Mouse (Mus musculus) embryonic facial prominence, embryonic 13.5 days (tissue): ENCODE results near the gene Cdk14. TPM values are rescaled to one million over a fixed set of nuclear protein-coding genes. Genes with fewer than 3 reads are reported as not detected.

Experiments
- ATAC-seq: fragments of 200-750 bp; cut with Nextera tagmentation; 2 replicates; pipeline ENCODE4 v1.8.0; 2017; ENCODE audit warnings: low read depth; ENCODE audit not compliant: insufficient number of reproducible peaks, insufficient read depth, low FRiP score, low TSS enrichment
- H3K27ac ChIP-seq: fragments of 300-500 bp; sonication (generic); 2 replicates; pipeline ENCODE4 v1.5.1; 2015; ENCODE audit warnings: moderate library complexity, mild to moderate bottlenecking, inconsistent platforms
- H3K27me3 ChIP-seq: fragments of 300-500 bp; sonication (generic); 2 replicates; pipeline ENCODE4 v1.6.1; 2015; ENCODE audit warnings: mild to moderate bottlenecking, inconsistent platforms
- H3K36me3 ChIP-seq: fragments of 300-500 bp; sonication (generic); 2 replicates; pipeline ENCODE4 v1.6.1; 2015; ENCODE audit warnings: mild to moderate bottlenecking, inconsistent platforms
- H3K4me1 ChIP-seq: fragments of 300-500 bp; sonication (generic); 2 replicates; pipeline ENCODE4 v1.6.1; 2015; ENCODE audit warnings: inconsistent platforms
- H3K4me2 ChIP-seq: fragments of 300-500 bp; sonication (generic); 2 replicates; pipeline ENCODE4 v1.6.1; 2015; ENCODE audit warnings: moderate library complexity, mild to moderate bottlenecking, inconsistent platforms
- H3K4me3 ChIP-seq: fragments of 300-500 bp; sonication (generic); 2 replicates; pipeline ENCODE4 v1.5.1; 2015; ENCODE audit warnings: mild to moderate bottlenecking, inconsistent platforms
- H3K9ac ChIP-seq: fragments of 300-500 bp; sonication (generic); 2 replicates; pipeline ENCODE4 v1.6.1; 2015; ENCODE audit warnings: mild to moderate bottlenecking, inconsistent platforms
- H3K9me3 ChIP-seq: fragments of 300-500 bp; sonication (generic); 2 replicates; pipeline ENCODE4 v1.6.1; 2016; ENCODE audit warnings: inconsistent platforms
- WGBS: fragments of 180-500 bp; shearing (Covaris S2); methylation state at CpG from one replicate; pipeline ENCODE4 v1.1.7; 2015; ENCODE audit warnings: mixed read lengths; 5-methylcytosine and 5-hydroxymethylcytosine counted together
- polyA plus RNA-seq: library from polyadenylated mRNA; unstranded; fragments of >200 nt; fragmentation: Nextera tagmentation; extraction: Ambion mirVana; gene quantifications from 2 replicates; pipeline ENCODE4 v1.2.1, GENCODE M21; 2015

Cdk14 gene
- polyA plus RNA-seq, 1 experiment from 2014 or later = 24.5 TPM

- Histone ChIP-seq H3K9ac (no peak overlapping the region), H3K27me3 (no peaks in the 10 kb centered on the region), H3K27ac (no peak overlapping the region), H3K4me1 (peaks cover 6% of the 10 kb centered on the region; the same call in 1 of the 2 replicates), H3K4me3 (no peak overlapping the region), H3K4me2 (no peak overlapping the region), H3K36me3 (no peaks in the 10 kb centered on the region), H3K9me3 (no peaks in the 10 kb centered on the region)
- no peak for ATAC-seq
- WGBS = 89% methylated on average over 4 of the region's 4 CpGs
Observed at GRCm38 (mm10) chr5:4790265-4790664, 629.8 kb downstream of the Cdk14 start.

- 79% methylated on average over 3 of the region's 3 CpGs for WGBS
Observed at GRCm38 (mm10) chr5:4788484-4788883, 631.6 kb downstream of the Cdk14 start.

GRCm38 (mm10) chr5:4786816-4787215 is 633.3 kb downstream of the Cdk14 start:
- Histone ChIP-seq H3K27me3 (no peaks in the 10 kb centered on the region), H3K4me2 (no peak overlapping the region), H3K36me3 (no peaks in the 10 kb centered on the region), H3K4me3 (no peak overlapping the region), H3K9ac (no peak overlapping the region), H3K9me3 (no peaks in the 10 kb centered on the region), H3K4me1 (peaks cover 6% of the 10 kb centered on the region; the same call in 1 of the 2 replicates), H3K27ac (no peak overlapping the region)
- ATAC-seq = no peak
- 75% methylated on average over 3 of the region's 3 CpGs for WGBS

More at GRCm38 (mm10) chr5:4788484-4788883, 631.6 kb downstream of the Cdk14 start:
- Histone ChIP-seq H3K4me1 (peaks cover 6% of the 10 kb centered on the region; the same call in 1 of the 2 replicates), H3K36me3 (no peaks in the 10 kb centered on the region), H3K27ac (no peak overlapping the region), H3K9me3 (no peaks in the 10 kb centered on the region), H3K9ac (no peak overlapping the region), H3K27me3 (no peaks in the 10 kb centered on the region), H3K4me3 (no peak overlapping the region), H3K4me2 (no peak overlapping the region)
- ATAC-seq = no peak

- Histone ChIP-seq H3K36me3 (no peaks in the 10 kb centered on the region), H3K4me2 (no peak overlapping the region), H3K4me1 (no peaks in the 10 kb centered on the region), H3K9me3 (no peaks in the 10 kb centered on the region), H3K27me3 (no peaks in the 10 kb centered on the region), H3K4me3 (no peak overlapping the region), H3K9ac (no peak overlapping the region), H3K27ac (no peak overlapping the region)
- 81% methylated on average over 3 of the region's 3 CpGs for WGBS
- ATAC-seq = no peak
Observed at GRCm38 (mm10) chr5:4778274-4778673, 641.8 kb downstream of the Cdk14 start.

- no peaks in the 10 kb centered on the region for H3K9me3 ChIP-seq
- no peak overlapping the region for H3K27ac ChIP-seq
- H3K4me1 ChIP-seq = no peaks in the 10 kb centered on the region
- no peak overlapping the region for H3K9ac ChIP-seq
- no peak overlapping the region for H3K4me3 ChIP-seq
- no peaks in the 10 kb centered on the region for H3K36me3 ChIP-seq
- no peak for ATAC-seq
- no peak overlapping the region for H3K4me2 ChIP-seq
- H3K27me3 ChIP-seq = no peaks in the 10 kb centered on the region
- 55% methylated on average over 2 of the region's 2 CpGs for WGBS
Observed at GRCm38 (mm10) chr5:4776495-4776894, 643.6 kb downstream of the Cdk14 start.

- H3K4me3 ChIP-seq = no peak overlapping the region
- H3K4me2 ChIP-seq = no peak overlapping the region
- H3K36me3 ChIP-seq = no peaks in the 10 kb centered on the region
- no peaks in the 10 kb centered on the region for H3K9me3 ChIP-seq
- H3K27ac ChIP-seq = no peak overlapping the region
- no peak overlapping the region for H3K9ac ChIP-seq
- ATAC-seq = no peak
- 48% methylated on average over 9 of the region's 9 CpGs for WGBS
- H3K4me1 ChIP-seq = no peaks in the 10 kb centered on the region
- H3K27me3 ChIP-seq = no peaks in the 10 kb centered on the region
Observed at GRCm38 (mm10) chr5:4773090-4773772, 646.9 kb downstream of the Cdk14 start.

GRCm38 (mm10) chr5:4770609-4771008 is 649.5 kb downstream of the Cdk14 start:
- WGBS = 88% methylated on average over 1 of the region's 1 CpGs
- Histone ChIP-seq H3K9me3 (no peaks in the 10 kb centered on the region), H3K4me1 (peaks cover 3% of the 10 kb centered on the region; the same call in 1 of the 2 replicates), H3K36me3 (no peaks in the 10 kb centered on the region), H3K27me3 (no peaks in the 10 kb centered on the region), H3K27ac (no peak overlapping the region), H3K4me3 (no peak overlapping the region), H3K9ac (no peak overlapping the region), H3K4me2 (no peak overlapping the region)
- no peak for ATAC-seq

- peaks cover 3% of the 10 kb centered on the region; the same call in 1 of the 2 replicates for H3K4me1 ChIP-seq
- H3K36me3 ChIP-seq = no peaks in the 10 kb centered on the region
- H3K4me3 ChIP-seq = no peak overlapping the region
- H3K9ac ChIP-seq = no peak overlapping the region
- H3K27ac ChIP-seq = no peak overlapping the region
- H3K4me2 ChIP-seq = no peak overlapping the region
- WGBS = 44% methylated on average over 2 of the region's 2 CpGs
- H3K9me3 ChIP-seq = no peaks in the 10 kb centered on the region
- no peaks in the 10 kb centered on the region for H3K27me3 ChIP-seq
- ATAC-seq = no peak
Observed at GRCm38 (mm10) chr5:4767896-4768295, 652.2 kb downstream of the Cdk14 start.

GRCm38 (mm10) chr5:4766719-4767118 is 653.4 kb downstream of the Cdk14 start:
- no peak overlapping the region for H3K4me3 ChIP-seq
- H3K9me3 ChIP-seq = no peaks in the 10 kb centered on the region
- H3K27ac ChIP-seq = no peak overlapping the region
- peaks cover 3% of the 10 kb centered on the region; the same call in 1 of the 2 replicates for H3K4me1 ChIP-seq
- no peak overlapping the region for H3K4me2 ChIP-seq
- H3K36me3 ChIP-seq = no peaks in the 10 kb centered on the region
- 67% methylated on average over 5 of the region's 5 CpGs for WGBS
- no peak overlapping the region for H3K9ac ChIP-seq
- no peaks in the 10 kb centered on the region for H3K27me3 ChIP-seq
- no peak for ATAC-seq

- Histone ChIP-seq H3K27me3 (no peaks in the 10 kb centered on the region), H3K4me2 (no peak overlapping the region), H3K4me3 (no peak overlapping the region), H3K36me3 (no peaks in the 10 kb centered on the region), H3K27ac (no peak overlapping the region), H3K9me3 (no peaks in the 10 kb centered on the region), H3K9ac (no peak overlapping the region), H3K4me1 (peaks cover 7% of the 10 kb centered on the region; the same call in 1 of the 2 replicates)
- ATAC-seq = no peak
Observed at GRCm38 (mm10) chr5:4761891-4762290, 658.2 kb downstream of the Cdk14 start.

GRCm38 (mm10) chr5:4758331-4759080 is 661.6 kb downstream of the Cdk14 start:
- 1% methylated on average over 23 of the region's 23 CpGs for WGBS
- H3K27ac ChIP-seq = peak overlapping the region; percentile 99
- peak overlapping the region; percentile 86 for H3K4me3 ChIP-seq
- peaks cover 32% of the 10 kb centered on the region for H3K4me1 ChIP-seq
- peaks cover 4% of the 10 kb centered on the region; the same call in 1 of the 2 replicates for H3K36me3 ChIP-seq
- peak overlapping the region; percentile 94 for H3K4me2 ChIP-seq
- H3K9ac ChIP-seq = peak overlapping the region; percentile 97
- H3K9me3 ChIP-seq = no peaks in the 10 kb centered on the region
- ATAC-seq = peak; percentile 5; the same call in 1 of the 2 replicates
- no peaks in the 10 kb centered on the region for H3K27me3 ChIP-seq

GRCm38 (mm10) chr5:4757902-4758301 is 662.2 kb downstream of the Cdk14 start, which contains the start of gene Fzd1:
TSS of gene Fzd1 (minus strand) at chr5:4758035.
- peak; percentile 92 for ATAC-seq

More at GRCm38 (mm10) chr5:4757902-4758301, 662.2 kb downstream of the Cdk14 start, which contains the start of gene Fzd1:
- H3K36me3 ChIP-seq = peaks cover 4% of the 10 kb centered on the region; the same call in 1 of the 2 replicates
- peak within 1 kb of the TSS; percentile 99 for H3K27ac ChIP-seq
- no peaks in the 10 kb centered on the region for H3K9me3 ChIP-seq
- peak within 1 kb of the TSS; percentile 94 for H3K4me2 ChIP-seq
- under 1% methylated on average over 33 of the region's 33 CpGs for WGBS
- peaks cover 32% of the 10 kb centered on the region for H3K4me1 ChIP-seq
- peak within 1 kb of the TSS; percentile 97 for H3K9ac ChIP-seq
- H3K27me3 ChIP-seq = no peaks in the 10 kb centered on the region
- peak within 1 kb of the TSS; percentile 86 for H3K4me3 ChIP-seq
